Mouse (Mus musculus) gastrocnemius, postnatal 36 days (tissue): ENCODE measurements around the gene Aarsd1. TPM values are rescaled to one million over a fixed set of nuclear protein-coding genes. Genes with fewer than 3 reads are reported as not detected.
"Not testable (repeated sequence)": the region's sequence is repeated elsewhere in the genome, so short reads cannot be mapped to it uniquely, and the experiment has no call there.

ENCODE experiments used
- DNase-seq, 2 experiments: peaks; one replicate each; pipeline ENCODE4 v3.0.0; 2022
- intact Hi-C: fragments of 180-260 bp; cut with DNase I; formaldehyde crosslinking; loops from one replicate; pipeline ENCODE4 v1.15.1; 2025
- total RNA-seq, 2 experiments: library from RNA; stranded (reverse); gene quantifications; 2 replicates each; pipeline ENCODE4 v1.2.3; 2021

Gene Aarsd1
- total RNA-seq, 2 experiments from 2014 or later, result 10.5 to 19.4 TPM

GRCm38 (mm10) chr11:101448274-101448746 lies 30.9 kb upstream of the Aarsd1 start, which contains the start of gene Ifi35:
Gene Ifi35 (plus strand): TSS chr11:101448407.
- peak; percentile 61 to 72 for DNase-seq
- intact Hi-C loops, result no loop called here

DNA sequence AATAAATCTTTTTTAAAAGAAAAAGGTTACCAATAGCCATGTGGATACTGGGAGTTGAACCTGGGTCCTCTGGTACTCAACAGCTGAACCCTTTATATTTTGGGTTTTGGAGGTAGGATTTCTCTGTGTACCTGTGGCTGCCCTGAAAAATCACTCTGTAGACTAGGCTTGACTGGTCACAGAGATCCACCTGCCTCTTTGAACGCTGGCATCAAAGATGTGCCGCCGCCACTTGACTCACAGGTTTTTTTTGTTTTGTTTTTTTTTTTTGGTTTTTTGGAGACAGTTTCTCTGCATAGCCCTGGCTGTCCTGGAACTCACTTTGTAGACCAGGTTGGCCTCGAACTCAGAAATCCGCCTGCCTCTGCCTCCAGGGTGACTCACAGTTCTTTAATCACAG lies 30.4 kb upstream of the Aarsd1 start:
- intact Hi-C loops, result no loop called here
- no peak for DNase-seq

- DNase-seq, intact Hi-C loops: not testable (repeated sequence)
Observed at GRCm38 (mm10) chr11:101446860-101447259, 29.4 kb upstream of the Aarsd1 start.

DNA sequence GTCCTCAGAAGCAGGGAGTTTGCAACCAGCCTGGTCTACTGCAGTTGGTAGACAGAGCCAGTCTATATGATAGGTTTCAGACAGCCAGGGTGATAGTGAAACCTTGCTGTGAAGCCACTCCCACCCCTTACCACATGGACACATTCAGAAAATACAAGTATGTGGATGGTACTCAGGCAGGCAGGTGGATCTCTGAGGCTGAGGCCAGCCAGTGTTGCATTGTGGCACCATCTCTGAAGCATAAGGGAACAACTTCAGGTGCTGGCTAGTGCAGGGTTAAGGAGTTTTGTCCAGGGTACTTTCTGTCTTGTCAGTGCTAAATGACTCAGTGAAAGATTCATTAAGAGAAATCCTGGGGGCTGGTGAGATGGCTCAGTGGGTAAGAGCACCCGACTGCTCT lies 28.9 kb upstream of the Aarsd1 start:
- intact Hi-C loops, result no loop called here

GRCm38 (mm10) chr11:101442760-101443159 lies 25.3 kb upstream of the Aarsd1 start:
- intact Hi-C loops, result no loop called here
- DNase-seq, result no peak

More for the DNA sequence above, 28.9 kb upstream of the Aarsd1 start:
- DNase-seq, result no peak

DNA sequence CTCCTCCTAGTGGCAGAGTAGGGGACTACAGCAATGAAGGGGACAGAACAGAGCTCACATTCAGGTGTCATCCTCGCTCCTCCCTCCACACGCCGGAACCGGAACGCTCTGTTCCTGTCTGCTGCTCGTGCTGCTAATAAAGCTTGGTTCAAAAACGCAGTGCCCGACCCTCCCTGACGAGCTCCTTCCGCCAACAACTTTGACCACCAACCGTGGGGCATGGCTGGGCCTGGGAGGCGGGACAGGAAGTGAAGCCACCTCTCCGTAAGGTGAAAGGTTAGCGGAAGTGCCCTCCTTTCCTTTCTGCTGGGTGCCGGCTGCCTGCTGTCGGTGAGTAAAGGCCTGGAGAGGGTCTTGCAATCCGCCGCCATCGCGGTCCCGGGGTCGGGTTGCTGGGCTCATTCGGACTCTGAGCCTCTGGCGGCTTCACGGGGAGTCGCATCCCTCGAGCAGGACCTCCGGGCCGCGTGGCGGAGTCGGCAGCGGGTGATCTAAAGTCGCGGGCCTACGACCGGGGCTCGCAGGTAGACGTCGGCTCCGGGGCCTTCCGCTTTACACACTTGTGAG lies 24.8 kb upstream of the Aarsd1 start, which contains the start of gene Rpl27:
Gene Rpl27 (plus strand): TSS at position 172 of the 567 bp plus-strand sequence.
- DNase-seq, result peak; percentile 90 to 96
- intact Hi-C loops, result no loop called here

DNA sequence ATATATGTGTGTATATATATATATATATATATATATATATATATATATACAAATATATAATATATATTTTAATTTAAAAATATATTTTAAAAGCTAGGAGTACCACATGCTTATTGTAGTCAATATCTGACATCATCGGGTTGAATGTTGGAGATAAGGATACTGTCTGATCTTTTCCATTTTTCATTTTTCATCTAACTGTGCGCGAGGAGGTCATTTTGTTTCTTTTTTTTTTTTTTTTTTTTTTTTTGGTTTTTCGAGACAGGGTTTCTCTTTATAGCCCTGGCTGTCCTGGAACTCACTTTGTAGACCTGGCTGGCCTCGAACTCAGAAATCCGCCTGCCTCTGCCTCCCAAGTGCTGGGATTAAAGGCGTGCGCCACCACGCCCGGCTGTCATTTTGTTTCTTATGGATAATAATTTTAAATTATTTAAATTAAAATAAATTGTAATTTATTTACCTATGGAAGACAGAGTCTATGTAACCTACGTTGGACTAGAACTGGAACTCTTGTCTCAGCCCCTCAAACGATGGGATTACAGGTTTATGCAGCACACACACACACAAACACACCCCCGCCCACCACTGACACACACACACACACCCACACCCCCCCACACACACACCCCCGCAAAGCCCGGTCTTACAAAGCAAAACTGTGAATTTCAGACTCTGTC lies 24.2 kb upstream of the Aarsd1 start:
- intact Hi-C loops, DNase-seq: not testable (repeated sequence)

DNA sequence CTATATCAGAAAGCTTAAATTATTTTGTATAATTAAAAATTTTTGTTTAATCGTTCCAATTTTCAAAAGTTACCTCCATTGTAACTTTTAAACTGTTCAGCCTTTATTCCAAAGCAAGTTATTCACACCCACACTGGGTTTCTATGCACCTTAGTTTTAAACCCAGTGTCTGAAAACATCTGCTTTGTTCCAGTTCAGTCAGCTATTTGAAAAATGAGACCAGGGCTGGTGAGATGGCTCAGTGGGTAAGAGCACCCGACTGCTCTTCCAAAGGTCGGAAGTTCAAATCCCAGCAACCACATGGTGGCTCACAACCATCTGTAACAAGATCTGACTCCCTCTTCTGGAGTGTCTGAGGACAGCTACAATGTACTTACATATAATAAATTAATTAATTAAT lies 20.6 kb upstream of the Aarsd1 start:
- DNase-seq, intact Hi-C loops: not testable (repeated sequence)

DNA sequence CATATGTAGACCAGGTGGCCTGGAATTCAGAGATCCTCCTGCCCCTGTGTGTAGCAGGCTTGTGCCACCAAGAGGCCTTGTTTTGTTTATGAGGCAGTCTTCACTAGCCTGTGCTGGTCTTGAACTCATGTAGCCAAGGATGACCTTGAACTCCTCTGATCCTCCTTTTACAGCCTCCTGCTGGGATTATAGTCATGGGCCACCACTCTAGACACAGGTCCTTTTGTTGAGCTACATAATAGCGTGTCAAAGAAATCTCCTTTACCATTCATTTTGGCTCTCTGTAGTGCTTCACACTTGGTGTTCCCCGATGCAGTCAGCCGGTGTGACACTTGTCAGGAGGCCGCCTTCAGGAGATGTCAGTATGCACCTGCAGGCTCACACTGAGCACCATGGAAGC lies 19.5 kb upstream of the Aarsd1 start:
- intact Hi-C loops, result no loop called here
- no peak for DNase-seq

- no peak for DNase-seq
- intact Hi-C loops, result no loop called here
Observed at GRCm38 (mm10) chr11:101435831-101436230, 18.4 kb upstream of the Aarsd1 start.

- intact Hi-C loops, result no loop called here
- DNase-seq, result no peak
Observed at GRCm38 (mm10) chr11:101433396-101433795, 16.0 kb upstream of the Aarsd1 start.

DNA sequence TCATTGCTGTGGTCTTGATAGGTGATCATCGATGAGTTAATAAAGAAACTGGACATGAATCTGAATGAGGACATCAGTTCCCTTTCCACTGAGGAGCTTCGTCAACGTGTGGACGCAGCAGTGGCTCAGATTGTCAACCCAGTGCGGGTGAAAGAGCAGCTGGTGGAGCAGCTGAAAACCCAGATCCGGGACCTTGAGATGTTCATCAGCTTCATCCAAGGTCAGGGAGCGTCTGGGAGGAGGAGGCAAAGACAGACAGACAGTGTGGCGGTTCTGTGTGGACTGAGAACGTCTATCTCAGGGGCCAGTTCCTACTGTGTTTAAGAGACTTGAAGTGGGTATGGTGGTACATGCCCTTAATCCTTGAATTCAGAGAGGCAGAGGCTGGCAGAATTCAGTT lies 13.9 kb upstream of the Aarsd1 start:
- no peak for DNase-seq
- intact Hi-C loops, result no loop called here

- DNase-seq, result no peak
- intact Hi-C loops, result no loop called here
Observed at GRCm38 (mm10) chr11:101426165-101426564, 8.8 kb upstream of the Aarsd1 start.

- intact Hi-C loops, result no loop called here
- DNase-seq, result peak; percentile 96 to 99
Observed at GRCm38 (mm10) chr11:101424925-101425813, 7.8 kb upstream of the Aarsd1 start, which contains the start of the genes Rundc1 and Ptges3l. Gene Rundc1 (plus strand): TSS chr11:101425085. Gene Ptges3l (minus strand): TSS chr11:101425333.

DNA sequence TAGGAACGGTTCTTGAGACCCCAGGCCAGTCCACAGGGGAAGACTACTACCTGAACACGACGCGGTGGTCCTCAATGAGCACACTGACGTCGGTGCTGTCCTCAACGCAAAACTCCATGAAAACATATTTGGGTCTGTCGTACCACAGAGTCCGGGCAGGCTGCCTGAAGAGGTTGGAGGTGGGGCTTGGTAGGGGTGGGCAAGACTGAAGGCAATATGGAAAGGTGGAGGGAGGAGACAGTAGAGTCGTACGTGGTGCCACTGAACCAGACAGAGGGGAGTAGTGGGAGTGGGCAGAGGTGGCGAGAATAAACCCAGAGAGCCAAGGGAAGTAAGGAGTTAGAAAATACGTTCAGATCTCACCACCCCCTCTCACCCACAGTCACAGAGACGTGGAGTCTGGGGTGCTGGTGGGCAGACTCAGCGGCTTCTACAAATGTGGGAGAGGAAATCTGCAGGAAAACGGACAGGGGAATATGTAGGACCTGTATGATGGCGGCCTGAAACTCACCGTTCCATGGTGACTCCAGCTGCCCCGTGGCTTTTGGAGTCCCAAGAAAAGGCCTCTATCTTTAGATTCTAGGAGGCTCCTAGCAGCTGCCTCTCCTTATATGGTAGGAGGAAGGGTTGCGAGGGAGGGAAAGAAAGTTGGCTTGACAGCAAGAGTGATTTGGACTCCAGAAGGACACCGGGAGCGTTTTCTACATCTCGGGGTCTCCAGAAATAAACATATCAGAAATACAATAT lies 6.9 kb upstream of the Aarsd1 start, which contains the start of gene Gm27029:
Gene Gm27029 (minus strand): TSS at position 692 of the 747 bp plus-strand sequence.
- intact Hi-C loops, result no loop called here
- DNase-seq, result peak in 1 of 2 experiments; percentile 21

DNA sequence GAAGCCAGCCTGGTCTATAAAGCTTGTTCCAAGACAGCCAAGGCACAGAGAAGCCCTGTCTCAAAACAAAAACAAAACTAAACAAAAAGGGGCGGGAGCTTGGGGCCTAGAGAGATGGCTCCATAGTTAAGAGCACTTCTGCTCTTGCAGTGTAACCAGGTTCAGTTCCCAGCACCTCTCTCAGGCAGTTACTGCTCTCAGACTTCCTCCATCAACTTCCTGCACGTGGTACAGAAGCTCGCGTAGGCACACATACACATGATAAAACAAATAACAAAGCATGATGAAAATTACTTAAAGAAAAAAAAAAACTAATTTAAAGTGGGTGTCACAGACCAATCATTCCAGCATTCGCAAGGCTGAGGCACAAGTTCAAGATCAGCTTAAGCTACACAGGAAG lies 2.7 kb upstream of the Aarsd1 start:
- intact Hi-C loops, result no loop called here
- DNase-seq, result no peak

DNA sequence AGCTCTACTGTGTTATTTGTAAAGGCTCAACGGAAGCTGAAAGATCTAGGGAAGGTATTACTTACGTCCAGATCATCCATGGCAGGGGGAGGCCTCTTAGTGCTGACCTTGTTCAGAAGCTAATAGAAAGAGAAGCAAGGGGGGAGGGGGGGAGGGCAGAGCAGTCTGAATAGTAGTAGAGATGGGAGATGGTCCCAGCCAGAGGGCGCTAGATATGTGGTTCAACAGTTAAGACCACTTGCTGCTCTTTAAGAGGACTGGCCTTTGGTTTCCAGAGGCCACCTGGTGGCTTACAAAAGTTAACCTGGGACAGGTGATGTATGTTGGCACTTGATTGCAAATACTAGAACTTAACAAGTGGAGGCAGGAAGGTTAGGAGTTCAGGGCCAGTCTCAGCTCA lies 2.2 kb upstream of the Aarsd1 start:
- DNase-seq, result no peak
- intact Hi-C loops, result no loop called here

- DNase-seq, result no peak
- intact Hi-C loops, result no loop called here
Observed at GRCm38 (mm10) chr11:101418991-101419390, 1.6 kb upstream of the Aarsd1 start.

DNA sequence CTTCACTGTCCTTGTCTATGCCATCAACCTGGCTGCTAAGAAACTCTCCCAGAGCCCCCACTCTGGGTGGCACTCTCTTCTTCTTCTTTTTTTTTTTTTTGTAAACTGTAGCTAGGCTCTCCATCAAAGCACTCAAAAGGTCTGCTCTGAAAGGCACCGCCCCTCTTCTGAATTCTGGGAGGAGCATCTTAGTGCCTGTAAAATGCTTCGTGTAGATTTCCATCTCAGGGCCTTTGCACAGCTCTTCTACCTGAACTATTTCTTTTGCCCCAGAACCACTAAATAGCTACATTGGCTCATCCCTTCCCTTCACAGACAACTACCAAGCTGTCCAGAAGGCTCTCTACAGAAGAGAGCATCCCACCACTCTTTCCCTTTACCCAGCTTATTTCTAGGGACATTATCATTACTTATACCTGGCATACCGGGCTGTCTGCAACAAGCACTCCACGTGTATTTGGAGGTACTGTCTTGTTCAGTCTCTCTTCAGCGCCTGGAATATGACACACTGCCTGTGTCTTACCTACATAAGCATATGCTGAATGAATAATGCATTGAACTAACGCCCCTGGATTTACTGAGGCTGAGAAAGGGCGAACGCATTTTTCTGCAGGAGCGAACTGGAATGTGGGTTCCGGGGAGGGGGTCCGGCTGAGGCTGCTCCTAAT lies 848 bp downstream of the Aarsd1 start:
- intact Hi-C loops, result no loop called here
- no peak for DNase-seq

DNA sequence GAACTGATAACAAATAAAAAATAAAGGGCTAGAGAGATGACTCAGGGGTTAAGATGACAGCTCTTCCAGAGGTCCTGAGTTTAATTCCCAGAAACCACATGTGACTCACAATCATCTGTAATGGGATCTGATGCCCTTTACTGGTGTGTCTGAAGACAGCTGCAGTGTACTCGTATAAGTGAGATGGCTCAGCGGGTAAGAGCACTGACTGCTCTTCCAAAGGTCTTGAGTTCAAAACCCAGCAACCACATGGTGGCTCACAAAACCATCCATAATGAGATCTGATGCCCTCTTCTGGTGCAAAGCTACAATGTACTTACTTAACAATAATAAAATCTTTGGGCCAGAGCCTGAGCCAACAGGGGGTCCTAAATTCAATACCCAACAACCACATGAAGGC lies 2.1 kb downstream of the Aarsd1 start:
- intact Hi-C loops, result no loop called here
- no peak for DNase-seq
